Mouse (Mus musculus): Measurements from ENCODE around the gene Tns4. TPM values are rescaled to one million over a fixed set of nuclear protein-coding genes. Genes with fewer than 3 reads are reported as not detected.

The Tns4 gene
- total RNA-seq, 1 experiment, result 1.2 TPM

DNA sequence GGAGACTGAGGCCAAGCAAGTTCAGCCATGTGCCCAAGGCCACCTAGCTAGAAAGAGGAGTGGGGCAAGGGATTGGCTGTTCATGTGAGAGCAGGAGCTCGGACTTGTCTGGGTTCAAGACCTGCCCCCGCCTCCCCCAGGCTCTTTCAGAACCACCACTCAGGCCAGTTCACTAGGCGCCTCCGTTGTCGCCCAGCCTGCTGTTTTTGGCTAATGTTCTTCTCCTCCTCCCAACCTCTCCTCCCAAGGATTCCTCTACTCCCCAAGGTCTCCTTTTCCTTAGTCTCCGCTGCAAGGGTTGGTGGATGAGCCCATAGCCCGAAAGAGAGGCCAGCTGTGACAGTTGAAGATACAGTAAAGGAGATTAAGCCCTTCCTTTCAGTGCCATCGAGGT lies 45.9 kb upstream of the Tns4 start:
- DNase-seq (ENCODE audit: low read depth, low spot score), result no peak
- Histone ChIP-seq H3K27ac (ENCODE audit: insufficient read depth, low read depth, low read length, poor library complexity, severe bottlenecking) (peak overlapping the region; percentile 26; the same call in 1 of the 2 replicates), H3K4me1 (ENCODE audit: control insufficient read depth in 2 of 2, insufficient read depth in 2 of 2, low read length in 2 of 2, poor library complexity in 1 of 2) (peaks cover 24 to 38% of the 10 kb centered on the region in 2 experiments), H3K9me3 (ENCODE audit: control insufficient read depth, insufficient read depth, low read depth, low read length) (no peaks in the 10 kb centered on the region), H3K9ac (ENCODE audit: insufficient read depth, low read depth, low read length, poor library complexity, severe bottlenecking) (peak overlapping the region; percentile 1; the same call in 1 of the 2 replicates), H3K36me3 (ENCODE audit: control insufficient read depth, insufficient read depth, low read length, poor library complexity, severe bottlenecking) (no peaks in the 10 kb centered on the region), H3K4me3 (ENCODE audit: insufficient read depth in 1 of 2, low read depth in 1 of 2, low read length in 2 of 2, poor library complexity in 1 of 2, severe bottlenecking in 1 of 2) (0 out of 4 replicates have a peak overlapping the region, but pooled peaks of 1 of the 2 experiments have one; percentile 5)
- TF ChIP-seq ZC3H11A (IDR thresholded peaks at IDR 0.05; ENCODE audit: borderline replicate concordance, low read depth, low read length) (no peak), CHD2 (IDR thresholded peaks at IDR 0.05; ENCODE audit: low read depth, low read length) (no peak), MAFK (IDR thresholded peaks at IDR 0.05; ENCODE audit: insufficient read depth, low read depth, low read length) (no peak), ZNF384 (IDR thresholded peaks at IDR 0.05; ENCODE audit: low read depth, low read length) (no peak), HCFC1 (IDR thresholded peaks at IDR 0.05; ENCODE audit: borderline replicate concordance, insufficient read depth, low read length) (no peak)
- in situ Hi-C loops (cut with MboI; ENCODE audit: low sequenced_read_pairs in 2 of 2, unreplicated experiment in 2 of 2), result no loop called here

DNA sequence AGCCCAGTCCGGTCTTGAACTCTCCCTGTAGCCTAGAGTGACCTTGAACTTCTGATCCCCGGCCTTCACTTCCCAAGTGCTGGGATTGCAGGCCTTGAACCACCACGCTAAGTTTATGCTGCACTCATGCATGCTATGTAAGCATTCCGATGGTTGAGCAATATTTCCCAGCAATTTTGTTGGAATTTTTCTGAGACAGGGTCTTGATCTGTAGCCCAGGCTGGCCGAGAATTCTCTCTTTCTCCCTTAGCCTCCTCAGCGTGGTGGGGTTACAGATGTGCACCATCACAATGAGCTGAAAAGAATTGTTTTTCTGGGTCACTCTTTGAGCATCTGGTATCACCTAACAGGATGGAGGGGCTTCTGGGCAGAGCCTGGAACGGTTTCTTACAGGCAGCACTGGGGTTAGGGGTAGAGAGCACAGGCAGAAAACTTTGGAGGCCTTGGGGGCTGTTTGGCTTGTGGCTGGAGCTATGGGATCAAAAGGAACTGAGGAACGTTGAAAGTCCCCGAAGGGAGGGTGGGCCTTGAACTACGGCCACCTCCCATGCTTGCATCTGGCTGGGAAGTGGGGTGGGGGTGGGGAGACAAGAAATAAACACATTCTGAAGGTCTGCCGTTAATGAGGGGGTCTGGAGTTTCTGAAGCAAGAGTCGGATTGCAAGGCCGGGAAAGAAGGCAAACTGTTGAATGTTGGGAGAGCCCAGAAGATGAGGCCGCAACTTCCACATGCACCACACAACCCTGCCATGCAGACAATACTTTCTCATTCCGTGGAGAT lies 45.4 kb upstream of the Tns4 start:
- Histone ChIP-seq H3K4me3 (ENCODE audit: insufficient read depth in 1 of 2, low read depth in 1 of 2, low read length in 2 of 2, poor library complexity in 1 of 2, severe bottlenecking in 1 of 2) (0 out of 4 replicates have a peak overlapping the region, but pooled peaks of 1 of the 2 experiments have one; percentile 5), H3K9ac (ENCODE audit: insufficient read depth, low read depth, low read length, poor library complexity, severe bottlenecking) (peak overlapping the region; percentile 1; the same call in 1 of the 2 replicates), H3K9me3 (ENCODE audit: control insufficient read depth, insufficient read depth, low read depth, low read length) (no peaks in the 10 kb centered on the region), H3K36me3 (ENCODE audit: control insufficient read depth, insufficient read depth, low read length, poor library complexity, severe bottlenecking) (no peaks in the 10 kb centered on the region), H3K4me1 (ENCODE audit: control insufficient read depth in 2 of 2, insufficient read depth in 2 of 2, low read length in 2 of 2, poor library complexity in 1 of 2) (peaks cover 21 to 33% of the 10 kb centered on the region in 2 experiments), H3K27ac (ENCODE audit: insufficient read depth, low read depth, low read length, poor library complexity, severe bottlenecking) (peak overlapping the region; percentile 26; the same call in 1 of the 2 replicates)
- DNase-seq (ENCODE audit: low read depth, low spot score), result no peak
- in situ Hi-C loops (cut with MboI; ENCODE audit: low sequenced_read_pairs in 2 of 2, unreplicated experiment in 2 of 2), result no loop called here
- no peak for TF ChIP-seq HCFC1 (IDR thresholded peaks at IDR 0.05; ENCODE audit: borderline replicate concordance, insufficient read depth, low read length)
- no peak for TF ChIP-seq CHD2 (IDR thresholded peaks at IDR 0.05; ENCODE audit: low read depth, low read length)
- TF ChIP-seq ZC3H11A (IDR thresholded peaks at IDR 0.05; ENCODE audit: borderline replicate concordance, low read depth, low read length), result no peak
- no peak for TF ChIP-seq ZNF384 (IDR thresholded peaks at IDR 0.05; ENCODE audit: low read depth, low read length)
- no peak for TF ChIP-seq MAFK (IDR thresholded peaks at IDR 0.05; ENCODE audit: insufficient read depth, low read depth, low read length)

GRCm38 (mm10) chr11:99133285-99133897 lies 44.3 kb upstream of the Tns4 start:
- in situ Hi-C loops (cut with MboI; ENCODE audit: low sequenced_read_pairs in 2 of 2, unreplicated experiment in 2 of 2), result no loop called here
- peaks cover 21 to 31% of the 10 kb centered on the region in 2 experiments for H3K4me1 ChIP-seq (ENCODE audit: control insufficient read depth in 2 of 2, insufficient read depth in 2 of 2, low read length in 2 of 2, poor library complexity in 1 of 2)
- H3K9me3 ChIP-seq (ENCODE audit: control insufficient read depth, insufficient read depth, low read depth, low read length), result no peaks in the 10 kb centered on the region
- H3K27ac ChIP-seq (ENCODE audit: insufficient read depth, low read depth, low read length, poor library complexity, severe bottlenecking), result no peak overlapping the region; the same call in 1 of the 2 replicates
- no peaks in the 10 kb centered on the region for H3K36me3 ChIP-seq (ENCODE audit: control insufficient read depth, insufficient read depth, low read length, poor library complexity, severe bottlenecking)
- TF ChIP-seq MAFK (IDR thresholded peaks at IDR 0.05; ENCODE audit: insufficient read depth, low read depth, low read length), result no peak
- no peak for TF ChIP-seq ZC3H11A (IDR thresholded peaks at IDR 0.05; ENCODE audit: borderline replicate concordance, low read depth, low read length)
- TF ChIP-seq CHD2 (IDR thresholded peaks at IDR 0.05; ENCODE audit: low read depth, low read length), result no peak
- no peak for TF ChIP-seq ZNF384 (IDR thresholded peaks at IDR 0.05; ENCODE audit: low read depth, low read length)
- TF ChIP-seq HCFC1 (IDR thresholded peaks at IDR 0.05; ENCODE audit: borderline replicate concordance, insufficient read depth, low read length), result no peak
- H3K9ac ChIP-seq (ENCODE audit: insufficient read depth, low read depth, low read length, poor library complexity, severe bottlenecking), result no peak overlapping the region
- DNase-seq (ENCODE audit: low read depth, low spot score), result no peak
- no peak overlapping the region for H3K4me3 ChIP-seq (ENCODE audit: insufficient read depth in 1 of 2, low read depth in 1 of 2, low read length in 2 of 2, poor library complexity in 1 of 2, severe bottlenecking in 1 of 2)

DNA sequence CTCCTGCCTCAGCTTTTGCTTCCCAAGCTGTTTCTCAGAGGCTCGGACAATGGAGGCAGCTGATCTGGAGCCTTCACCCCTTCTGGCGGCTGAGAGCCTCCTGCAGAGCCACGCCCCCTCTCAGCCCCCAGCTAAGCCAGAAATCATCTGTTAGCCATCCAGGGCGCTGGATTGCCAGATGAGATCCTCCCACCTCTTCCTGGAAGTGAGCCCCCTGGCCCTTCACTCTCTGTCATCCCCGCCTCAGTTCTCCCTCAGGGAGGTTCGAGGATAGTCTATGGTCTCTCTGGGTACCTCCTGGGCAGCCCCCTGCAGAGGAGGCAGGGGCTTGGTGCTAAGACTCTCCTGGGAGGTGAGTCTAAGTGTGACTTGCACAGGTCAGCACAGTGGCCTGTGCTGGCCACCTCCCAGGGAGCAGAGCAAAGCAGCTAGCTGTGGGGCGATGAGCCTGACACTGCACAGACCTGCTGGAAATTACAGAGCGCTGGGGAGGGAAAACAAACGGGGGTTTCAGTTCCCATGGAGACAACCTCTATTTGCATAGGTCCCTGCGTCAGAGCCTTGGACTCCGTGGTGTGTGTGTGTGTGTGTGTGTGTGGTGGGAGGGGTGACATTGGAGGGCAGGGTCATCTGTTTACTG lies 43.1 kb upstream of the Tns4 start:
- Histone ChIP-seq H3K9ac (ENCODE audit: insufficient read depth, low read depth, low read length, poor library complexity, severe bottlenecking) (no peak overlapping the region), H3K27ac (ENCODE audit: insufficient read depth, low read depth, low read length, poor library complexity, severe bottlenecking) (peak overlapping the region; percentile 24; the same call in 1 of the 2 replicates), H3K4me3 (ENCODE audit: insufficient read depth in 1 of 2, low read depth in 1 of 2, low read length in 2 of 2, poor library complexity in 1 of 2, severe bottlenecking in 1 of 2) (peak overlapping the region; percentile 9 to 42; a peak in 3 of 4 replicates), H3K4me1 (ENCODE audit: control insufficient read depth in 2 of 2, insufficient read depth in 2 of 2, low read length in 2 of 2, poor library complexity in 1 of 2) (peaks cover 21 to 31% of the 10 kb centered on the region in 2 experiments), H3K36me3 (ENCODE audit: control insufficient read depth, insufficient read depth, low read length, poor library complexity, severe bottlenecking) (no peaks in the 10 kb centered on the region), H3K9me3 (ENCODE audit: control insufficient read depth, insufficient read depth, low read depth, low read length) (no peaks in the 10 kb centered on the region)
- TF ChIP-seq ZNF384 (IDR thresholded peaks at IDR 0.05; ENCODE audit: low read depth, low read length) (no peak), CHD2 (IDR thresholded peaks at IDR 0.05; ENCODE audit: low read depth, low read length) (no peak), HCFC1 (IDR thresholded peaks at IDR 0.05; ENCODE audit: borderline replicate concordance, insufficient read depth, low read length) (no peak), ZC3H11A (IDR thresholded peaks at IDR 0.05; ENCODE audit: borderline replicate concordance, low read depth, low read length) (no peak), MAFK (IDR thresholded peaks at IDR 0.05; ENCODE audit: insufficient read depth, low read depth, low read length) (no peak)
- DNase-seq (ENCODE audit: low read depth, low spot score), result no peak
- in situ Hi-C loops (cut with MboI; ENCODE audit: low sequenced_read_pairs in 2 of 2, unreplicated experiment in 2 of 2), result no loop called here

All from ES-E14 (cell line).